Mouse (Mus musculus): ENCODE measurements at regions not wholly inside any gene's neighbourhood (a gene's known extent, or its start where the extent isn't known, plus 50 kb on each side); places are given as distances from the start of the nearest gene placed in this dataset.
A peak's percentile ranks its signal among the peaks of the same experiment; 100 is the strongest.

DNA sequence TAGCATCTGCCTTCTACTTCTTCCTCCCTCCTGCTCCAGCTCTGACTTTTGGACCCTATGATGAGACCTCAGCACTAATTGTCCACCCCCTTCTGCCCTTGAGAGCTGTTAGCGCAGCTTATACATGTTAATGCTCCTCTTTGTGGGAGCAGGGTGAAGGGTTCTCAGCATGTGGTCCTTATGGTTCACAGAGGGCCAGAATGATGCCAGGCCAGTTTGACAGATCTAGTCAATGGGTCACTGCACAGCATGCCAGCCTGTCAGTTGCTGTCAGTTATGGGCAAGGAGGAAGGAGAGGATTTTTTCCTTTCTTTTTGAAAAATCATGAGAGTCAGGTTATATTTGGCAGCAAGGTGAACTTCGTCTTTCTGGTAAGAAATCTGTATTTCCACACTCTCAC, 68.4 kb downstream of the 4931417E11Rik start:
- DNase-seq (ENCODE audit: low spot score) = no peak

DNA sequence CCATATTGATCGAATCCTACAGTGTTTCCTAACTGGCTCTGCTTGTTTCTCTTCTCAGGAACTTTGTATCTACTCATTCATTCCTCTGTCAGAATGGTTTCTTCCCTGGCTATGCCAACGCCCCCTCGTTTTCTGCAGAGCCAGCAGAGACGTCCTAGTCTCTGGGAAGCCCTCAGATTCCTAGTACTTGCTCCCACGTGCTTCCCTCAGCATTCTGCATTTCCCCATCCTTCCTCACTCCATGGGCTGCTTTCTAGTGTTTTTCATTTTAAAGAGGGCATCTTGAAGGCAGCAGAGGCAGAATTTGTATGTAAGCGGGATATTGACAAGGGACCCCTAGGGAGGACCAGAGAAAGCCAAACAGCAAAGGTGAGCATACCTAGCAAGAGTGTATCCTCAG, 80.2 kb downstream of the 4931417E11Rik start:
- no peak for DNase-seq (ENCODE audit: low spot score)

DNA sequence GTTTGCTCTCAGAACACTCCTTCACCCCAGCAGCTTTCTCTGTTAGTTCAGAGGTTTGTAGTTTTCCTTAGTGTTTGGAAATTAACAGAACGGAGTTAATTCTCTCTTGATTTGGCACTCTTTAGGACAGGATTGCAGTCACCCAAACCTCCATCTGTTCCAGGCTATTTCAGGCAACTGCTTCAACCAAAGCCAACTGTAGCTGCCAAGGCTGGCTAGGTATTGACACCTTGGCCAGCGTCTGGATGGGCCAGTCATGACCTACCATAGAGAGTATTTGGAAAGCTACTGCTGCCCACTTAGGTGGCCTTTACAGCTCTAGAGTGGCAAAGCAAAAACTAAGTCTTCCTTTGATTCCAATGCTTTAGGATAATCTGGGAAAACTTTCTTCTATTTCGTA, 83.2 kb downstream of the 4931417E11Rik start:
- DNase-seq (ENCODE audit: low spot score) = no peak

DNA sequence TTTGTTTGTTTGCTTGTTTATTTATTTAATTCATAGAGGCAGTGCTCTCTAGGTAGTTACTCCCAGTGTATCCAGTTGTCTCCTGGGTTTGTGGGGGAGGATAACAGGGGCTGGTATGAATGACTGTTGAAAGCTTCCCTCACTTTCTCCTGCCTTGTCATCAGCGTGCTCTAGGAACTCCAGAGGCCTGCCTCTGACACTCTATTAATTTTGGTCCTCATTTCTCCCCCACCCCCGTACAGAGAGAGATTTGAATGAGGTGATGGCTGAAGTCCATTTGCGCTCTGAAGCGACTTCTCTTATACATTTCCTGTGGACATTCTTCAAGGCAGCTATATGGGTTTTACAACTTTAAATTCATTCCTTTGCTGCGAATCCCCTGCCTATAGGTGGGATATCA, 89.6 kb downstream of the 4931417E11Rik start:
- no peak for DNase-seq (ENCODE audit: low spot score)

DNA sequence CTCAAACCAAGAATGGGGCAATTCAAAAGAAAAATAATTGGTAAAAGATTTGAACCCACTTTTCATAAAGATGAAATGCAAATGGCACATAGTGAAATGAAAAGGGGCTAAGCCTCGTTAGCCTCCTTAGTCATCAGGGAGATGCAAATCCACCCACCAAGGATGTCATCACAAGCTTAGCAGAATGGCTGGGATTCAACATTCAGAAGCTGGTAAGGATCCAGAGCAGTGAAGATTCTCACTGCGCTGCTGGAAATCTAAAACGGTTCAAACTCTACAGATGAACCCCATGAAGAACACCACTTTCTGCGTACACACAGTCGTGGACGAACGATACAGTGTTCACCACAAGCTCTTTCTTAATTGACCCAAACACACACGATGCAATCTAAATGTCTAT, 91.6 kb downstream of the 4931417E11Rik start:
- DNase-seq (ENCODE audit: low spot score) = no peak

DNA sequence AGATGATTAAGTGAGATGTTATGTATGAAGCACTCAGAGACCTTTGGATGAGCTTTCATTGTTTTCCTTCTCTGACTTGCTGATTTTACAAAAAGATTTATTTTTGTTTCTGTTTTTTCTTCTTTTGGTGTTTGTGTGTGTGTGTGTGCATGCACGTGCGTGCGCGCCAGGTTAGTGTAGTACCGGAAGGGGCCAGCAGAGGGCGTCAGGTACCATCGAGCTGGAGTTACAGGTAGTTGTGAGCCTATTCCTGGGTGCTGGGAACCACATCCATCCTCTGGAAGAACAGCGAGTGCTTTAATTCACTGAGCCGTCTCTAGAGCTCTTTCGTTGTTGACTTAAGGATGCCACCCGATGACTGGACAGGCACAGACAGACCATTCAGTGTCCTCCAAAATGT, 93.2 kb downstream of the 4931417E11Rik start:
- DNase-seq (ENCODE audit: low spot score) = no peak

DNA sequence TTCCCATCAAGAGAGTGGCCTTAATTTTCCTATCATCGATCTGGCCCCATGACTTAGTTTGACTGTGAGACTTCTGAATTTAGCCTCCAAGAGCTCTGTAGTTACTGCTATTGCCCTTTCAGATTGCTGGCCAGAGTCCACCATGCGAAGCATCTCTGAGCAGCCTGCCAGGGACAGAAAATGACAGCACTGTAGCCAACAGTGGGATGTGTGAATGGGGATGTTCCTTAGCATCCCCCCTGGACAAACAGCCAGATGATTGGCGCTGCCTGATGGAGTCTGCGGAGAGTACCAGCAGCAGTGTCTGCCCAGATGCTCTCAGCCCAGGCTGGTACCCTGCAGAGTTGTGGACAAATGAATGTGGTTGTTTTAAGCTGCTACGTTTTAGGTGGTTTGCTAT, 96.6 kb downstream of the 4931417E11Rik start:
- DNase-seq (ENCODE audit: low spot score) = no peak

DNA sequence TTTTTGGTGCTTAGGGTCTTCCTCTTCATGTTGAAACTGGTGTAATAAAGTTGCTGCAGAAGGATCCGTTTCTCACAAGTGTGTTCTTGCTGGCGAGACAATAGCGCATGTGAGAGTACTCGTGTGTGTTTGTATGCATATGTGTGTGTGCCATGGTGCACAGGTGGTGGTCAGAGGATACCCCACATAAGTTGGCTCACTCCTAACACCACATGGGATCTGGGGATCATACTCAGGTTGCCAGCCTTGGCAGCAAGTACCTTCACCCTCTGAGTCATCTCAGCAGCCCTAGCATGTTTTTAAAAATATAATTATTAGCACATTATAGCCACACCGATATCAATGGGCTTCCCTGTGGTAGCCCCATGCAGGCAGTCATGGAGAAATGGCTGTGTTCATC, 97.6 kb downstream of the 4931417E11Rik start:
- DNase-seq (ENCODE audit: low spot score) = no peak

DNA sequence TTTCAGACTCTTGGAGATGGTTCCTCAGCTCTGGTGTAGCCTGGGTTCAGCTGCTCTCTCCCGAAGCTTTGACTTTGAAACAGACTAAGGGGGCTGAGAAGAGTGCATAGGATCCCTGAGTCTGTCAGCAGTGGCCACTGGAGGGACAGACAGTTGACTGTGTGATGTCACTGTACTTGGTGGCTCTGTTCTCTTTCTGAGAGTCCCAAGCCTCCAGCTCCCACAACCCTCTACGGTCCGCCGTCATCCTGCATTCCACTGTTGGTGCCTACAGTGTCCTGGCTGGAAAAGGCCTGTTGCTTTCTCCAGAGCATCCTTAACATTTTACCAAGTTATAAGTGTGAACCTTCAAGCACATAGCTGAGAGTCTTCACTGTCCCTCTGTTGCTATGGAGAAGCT, 98.6 kb downstream of the 4931417E11Rik start:
- DNase-seq (ENCODE audit: low spot score) = no peak

DNA sequence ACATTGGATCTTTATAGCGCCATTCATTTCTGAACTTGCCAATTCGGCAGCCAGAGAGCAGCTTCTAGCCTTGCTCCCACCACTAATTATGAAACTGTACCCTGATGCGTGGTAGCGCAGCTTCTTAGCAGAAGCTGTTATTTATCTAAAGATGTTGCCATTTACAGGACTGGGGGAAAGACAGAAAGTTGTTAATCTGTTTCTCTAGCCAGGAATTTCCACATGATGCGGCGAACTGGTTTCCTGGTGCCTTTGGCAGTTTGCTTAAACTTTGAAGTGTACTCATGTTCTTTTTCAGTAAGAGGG, 100.7 kb downstream of the 4931417E11Rik start:
- no peak for DNase-seq (ENCODE audit: low spot score)

DNA sequence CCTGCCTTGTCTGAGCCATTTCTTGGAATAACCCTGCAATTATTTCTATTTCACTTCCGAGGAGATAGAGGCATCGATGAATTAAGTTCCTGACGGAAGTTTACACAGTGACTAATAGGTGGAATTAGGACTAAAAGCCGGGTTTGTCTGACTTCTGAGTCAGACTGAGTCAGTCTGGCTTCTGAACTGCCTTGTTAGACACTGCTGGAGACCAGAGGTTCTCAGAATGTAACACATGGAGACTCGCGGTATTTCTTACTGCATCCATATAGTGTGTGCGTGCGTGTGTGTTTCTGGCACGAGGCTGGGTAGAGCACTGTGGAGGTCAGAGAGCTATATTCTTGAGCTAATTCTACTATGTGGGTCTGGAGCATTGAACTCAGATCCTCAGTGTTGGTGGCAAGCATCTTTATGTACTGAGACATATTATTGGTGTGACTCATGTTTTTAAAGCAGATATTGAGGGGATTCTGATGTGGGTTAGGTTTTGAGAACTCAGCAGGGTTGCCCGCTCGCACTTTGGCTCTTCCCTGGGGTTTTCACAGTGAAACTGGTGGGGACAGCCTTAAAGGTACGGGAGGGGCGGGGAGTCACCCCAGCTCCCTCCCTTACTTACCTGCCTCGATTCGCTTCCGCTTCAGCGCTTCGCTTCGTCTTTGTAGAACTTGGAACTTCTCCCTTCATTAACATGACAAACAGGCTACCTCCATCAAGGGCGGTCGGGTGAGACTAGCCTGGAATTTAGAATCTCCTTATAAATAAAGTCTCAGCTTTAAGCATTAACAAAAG, 101.2 kb downstream of the 4931417E11Rik start:
- DNase-seq (ENCODE audit: low spot score) = peak; percentile 19

DNA sequence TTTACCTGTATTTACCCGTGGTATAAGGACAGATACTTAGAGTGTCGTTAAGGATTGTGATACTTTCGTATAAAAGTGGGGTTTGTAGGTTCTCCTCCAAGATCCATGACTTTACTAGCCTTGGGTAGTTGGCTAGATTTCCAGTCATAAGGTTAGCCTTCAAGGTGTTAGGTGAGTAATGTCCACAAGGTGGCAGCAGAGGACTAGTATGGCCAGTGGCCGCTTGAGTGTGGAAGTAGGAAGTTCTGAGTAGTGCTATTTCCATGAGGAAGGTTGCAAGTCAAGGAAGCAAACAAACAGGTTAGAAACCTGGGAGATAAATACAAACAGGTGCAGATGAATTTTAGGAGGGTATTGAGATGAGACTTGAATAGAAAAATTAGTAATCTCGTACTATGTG, 101.9 kb downstream of the 4931417E11Rik start:
- DNase-seq (ENCODE audit: low spot score) = peak; percentile 92

DNA sequence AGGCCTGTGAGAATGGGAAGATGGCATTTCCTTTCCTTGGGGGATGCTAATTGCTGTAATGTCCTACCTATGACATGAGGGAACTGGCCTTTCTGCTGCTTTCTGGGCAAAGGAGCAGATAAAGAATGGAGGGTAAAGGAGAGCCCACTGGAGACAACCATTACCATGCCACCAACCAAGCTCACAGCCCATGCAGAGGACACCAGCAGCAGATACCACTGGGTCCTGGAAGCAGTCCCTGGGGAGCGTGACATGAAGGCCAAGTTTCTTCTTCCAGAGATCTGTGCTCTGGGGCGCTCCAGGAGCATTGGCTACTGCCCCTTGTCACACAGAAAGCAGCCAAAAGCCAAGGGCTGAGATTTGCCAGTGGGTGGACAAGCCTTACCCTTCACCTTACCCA, 102.8 kb downstream of the 4931417E11Rik start:
- no peak for DNase-seq (ENCODE audit: low spot score)

DNA sequence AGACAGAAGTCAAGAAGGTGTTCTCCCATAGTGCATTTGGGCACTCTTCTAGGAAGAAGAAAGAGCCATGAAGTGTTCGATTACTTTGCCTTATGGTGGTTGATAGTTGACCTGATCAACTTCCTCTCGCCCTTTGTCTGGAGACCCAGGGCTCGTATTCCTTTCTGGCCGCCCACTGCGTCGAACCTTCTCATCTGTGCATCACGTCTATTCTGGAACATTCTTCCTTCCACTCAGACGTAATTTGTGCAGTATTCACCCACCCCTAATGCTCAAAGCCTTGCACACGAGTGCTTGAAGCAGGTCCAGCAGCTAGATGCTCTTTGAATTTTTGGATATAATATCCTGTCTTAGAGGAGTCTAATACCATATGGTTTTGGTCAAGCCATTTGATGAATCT, 104.2 kb downstream of the 4931417E11Rik start:
- DNase-seq (ENCODE audit: low spot score) = no peak

DNA sequence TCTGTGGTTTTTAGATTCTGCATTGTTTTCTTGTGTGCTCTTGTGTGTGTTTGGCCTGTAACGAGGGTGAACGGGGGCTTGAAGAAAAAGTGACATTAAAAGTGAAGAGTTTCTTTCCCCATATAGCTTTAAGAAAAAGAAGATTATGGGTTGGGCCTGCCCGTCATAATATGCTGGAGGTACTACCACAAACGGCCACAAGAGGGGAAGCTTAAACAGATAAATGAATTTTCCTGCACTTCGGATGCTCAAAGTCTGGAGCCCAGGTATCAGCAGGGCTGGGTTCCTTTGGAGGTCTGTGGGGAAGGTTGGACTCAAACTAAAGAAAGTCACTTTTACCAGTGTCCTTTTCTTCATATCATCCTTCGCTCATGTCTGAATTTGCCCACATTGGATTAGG, 86.8 kb downstream of the Suclg1 start:
- DNase-seq (ENCODE audit: low spot score) = no peak

DNA sequence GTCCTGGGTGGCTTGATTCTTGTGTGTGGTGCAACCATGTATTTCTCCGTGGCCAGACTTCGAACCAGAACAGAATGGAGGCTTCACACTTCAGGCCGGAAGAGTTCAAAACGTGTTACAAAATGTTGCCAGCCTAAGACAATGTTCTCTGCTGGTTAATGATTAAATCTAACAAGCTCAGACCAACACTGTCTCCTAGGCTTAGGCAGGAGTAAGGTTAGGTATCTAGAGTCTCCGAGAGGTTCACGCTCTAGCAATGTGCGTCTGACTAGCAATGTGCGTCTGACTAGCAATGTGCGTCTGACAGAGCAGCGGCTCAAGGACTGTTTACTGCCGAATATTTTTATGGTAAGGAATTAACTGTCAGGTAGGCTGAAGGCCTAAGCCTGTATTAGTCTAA, 81.5 kb downstream of the Suclg1 start:
- DNase-seq (ENCODE audit: low spot score) = no peak
